In genomic region chr7:135716968-135717557, GRCm38 (mm10) we compare ENCODE assay signal across 8 mouse cellular contexts. TPM values are rescaled to one million over a fixed set of nuclear protein-coding genes. Genes with fewer than 3 reads are reported as not detected.
DNase-seq lines count a peak whose midpoint lies in the region; ATAC-seq lines count a peak whose summit lies in the region.

No protein-coding gene starts in this region.

- no peaks in the 10 kb centered on the region for H3K36me3 ChIP-seq in lung, embryonic 15.5 days
- no peaks in the 10 kb centered on the region for H3K36me3 ChIP-seq in embryonic facial prominence, embryonic 15.5 days
- H3K36me3 ChIP-seq in limb, embryonic 13.5 days = no peaks in the 10 kb centered on the region
- no peaks in the 10 kb centered on the region for H3K36me3 ChIP-seq in stomach, embryonic 16.5 days (ENCODE audit: control insufficient read depth, insufficient read depth, low read length)

- H3K4me2 ChIP-seq in lung, embryonic 15.5 days = peak overlapping the region; percentile 62
- H3K4me2 ChIP-seq in embryonic facial prominence, embryonic 15.5 days (replicated peaks) = peak overlapping the region; percentile 82
- H3K4me2 ChIP-seq in limb, embryonic 13.5 days (replicated peaks) = peak overlapping the region; percentile 68
- peak overlapping the region; percentile 66 for H3K4me2 ChIP-seq in stomach, embryonic 16.5 days (ENCODE audit: low read depth, low read length)

- no peak for DNase-seq in lung, adult 18-20 months
- no peak for DNase-seq in testis, postnatal 14 days (ENCODE audit: low spot score)
- no peak for DNase-seq in gastrocnemius, adult 8-10 months (ENCODE audit: low spot score in 2 of 2)
- DNase-seq in right cerebral cortex, postnatal 4 days = no peak

- WGBS in lung, embryonic 15.5 days = 54% methylated on average over 7 of the region's 7 CpGs
- 52% methylated on average over 7 of the region's 7 CpGs for WGBS in embryonic facial prominence, embryonic 15.5 days
- WGBS in limb, embryonic 13.5 days = 47% methylated on average over 7 of the region's 7 CpGs
- WGBS in stomach, embryonic 16.5 days = 57% methylated on average over 7 of the region's 7 CpGs

- H3K4me1 ChIP-seq in lung, embryonic 15.5 days = peaks cover 27% of the 10 kb centered on the region
- H3K4me1 ChIP-seq in embryonic facial prominence, embryonic 15.5 days = peaks cover 25% of the 10 kb centered on the region
- peaks cover 31% of the 10 kb centered on the region for H3K4me1 ChIP-seq in limb, embryonic 13.5 days
- H3K4me1 ChIP-seq in stomach, embryonic 16.5 days (ENCODE audit: control insufficient read depth, insufficient read depth, low read length) = peaks cover 20% of the 10 kb centered on the region

- no peak for ATAC-seq in lung, embryonic 15.5 days (ENCODE audit: borderline replicate concordance, extremely low read depth, low FRiP score, low TSS enrichment)
- no peak for ATAC-seq in embryonic facial prominence, embryonic 15.5 days (ENCODE audit: insufficient number of reproducible peaks, low FRiP score, low TSS enrichment, low read depth)
- ATAC-seq in limb, embryonic 13.5 days (ENCODE audit: low FRiP score, low read depth) = no peak
- ATAC-seq in stomach, embryonic 16.5 days (ENCODE audit: insufficient read depth, low FRiP score) = no peak

- H3K9ac ChIP-seq in lung, embryonic 15.5 days = peak overlapping the region; percentile 21
- H3K9ac ChIP-seq in embryonic facial prominence, embryonic 15.5 days = peak overlapping the region; percentile 6; the same call in 1 of the 2 replicates
- H3K9ac ChIP-seq in limb, embryonic 13.5 days = peak overlapping the region; percentile 35; the same call in 1 of the 2 replicates
- peak overlapping the region; percentile 72 for H3K9ac ChIP-seq in stomach, embryonic 16.5 days (ENCODE audit: low read length)

- no peaks in the 10 kb centered on the region for H3K9me3 ChIP-seq in lung, embryonic 15.5 days
- H3K9me3 ChIP-seq in embryonic facial prominence, embryonic 15.5 days (replicated peaks) = no peaks in the 10 kb centered on the region
- no peaks in the 10 kb centered on the region for H3K9me3 ChIP-seq in limb, embryonic 13.5 days
- no peaks in the 10 kb centered on the region for H3K9me3 ChIP-seq in stomach, embryonic 16.5 days (replicated peaks; ENCODE audit: control insufficient read depth, low read length)

- H3K4me3 ChIP-seq in lung, embryonic 15.5 days = peak overlapping the region; percentile 83
- H3K4me3 ChIP-seq in embryonic facial prominence, embryonic 15.5 days (replicated peaks) = peak overlapping the region; percentile 80
- peak overlapping the region; percentile 90 for H3K4me3 ChIP-seq in limb, embryonic 13.5 days
- peak overlapping the region; percentile 91 for H3K4me3 ChIP-seq in stomach, embryonic 16.5 days (replicated peaks; ENCODE audit: low read length)

- 0 out of 2 replicates have a peak overlapping the region, but pooled peaks have one; percentile 33 for H3K27ac ChIP-seq in lung, embryonic 15.5 days
- peak overlapping the region; percentile 51; the same call in 1 of the 2 replicates for H3K27ac ChIP-seq in embryonic facial prominence, embryonic 15.5 days (replicated peaks)
- no peak overlapping the region for H3K27ac ChIP-seq in limb, embryonic 13.5 days
- H3K27ac ChIP-seq in stomach, embryonic 16.5 days (ENCODE audit: low read length) = peak overlapping the region; percentile 52

- no peaks in the 10 kb centered on the region for H3K27me3 ChIP-seq in lung, embryonic 15.5 days
- no peaks in the 10 kb centered on the region for H3K27me3 ChIP-seq in embryonic facial prominence, embryonic 15.5 days
- H3K27me3 ChIP-seq in limb, embryonic 13.5 days = no peaks in the 10 kb centered on the region
- H3K27me3 ChIP-seq in stomach, embryonic 16.5 days (ENCODE audit: control insufficient read depth, insufficient read depth, low read length) = no peaks in the 10 kb centered on the region

RNA-seq across cellular contexts. Expression of gene Mki67, which starts 0.9 kb away (rescaled TPM):
- 56.6 and 59.4 TPM in 2 replicates for polyA plus RNA-seq in lung, embryonic 15.5 days (2015; fragmentation: Nextera tagmentation; extraction: Ambion mirVana)
- 29.2 and 35.5 TPM in 2 replicates for polyA plus RNA-seq in embryonic facial prominence, embryonic 15.5 days (2015; fragmentation: Nextera tagmentation; extraction: Ambion mirVana)
- polyA plus RNA-seq in limb, embryonic 13.5 days (2015; fragmentation: Nextera tagmentation; extraction: Ambion mirVana) = 38.5 and 39.4 TPM in 2 replicates
- polyA plus RNA-seq in stomach, embryonic 16.5 days (2015; fragmentation: Nextera tagmentation; extraction: Ambion mirVana) = 27.7 and 34.4 TPM in 2 replicates
- total RNA-seq in gastrocnemius, adult 8-10 months (2022) = under 1 TPM in 3 of 4 experiments, not detected in 1; 0.02 to 0.38 (median 0.10) TPM

Comparison
In these comparisons a context has a peak if more than half of its experiments do, and no peak if none do; other contexts are left out.
1. H3K9ac ChIP-seq: peak in every context shown above with its lines; median percentile 72 in stomach, embryonic 16.5 days; 35 in limb, embryonic 13.5 days; 21 in lung, embryonic 15.5 days; 6 in embryonic facial prominence, embryonic 15.5 days.